Mouse (Mus musculus): ENCODE data around the gene Tnnt1.

- TF ChIP-seq CTCF (conservative IDR thresholded peaks at IDR 0.05; ENCODE audit: low read length), result no peak
- TF ChIP-seq POU5F1 (IDR thresholded peaks at IDR 0.05; ENCODE audit: borderline replicate concordance, low read length), result no peak
Measured at GRCm38 (mm10) chr7:4542013-4542412, 25.8 kb upstream of the Tnnt1 start.

All from E14TG2a.4 (cell line).